Mouse (Mus musculus) layer of hippocampus, adult 9-11 months (tissue): ENCODE results near the gene Rps7.
A peak's percentile ranks its signal among the peaks of the same experiment; 100 is the strongest.

Experiments
- DNase-seq: peaks from one replicate; pipeline ENCODE4 v3.0.0; 2022

Gene Rps7

DNA sequence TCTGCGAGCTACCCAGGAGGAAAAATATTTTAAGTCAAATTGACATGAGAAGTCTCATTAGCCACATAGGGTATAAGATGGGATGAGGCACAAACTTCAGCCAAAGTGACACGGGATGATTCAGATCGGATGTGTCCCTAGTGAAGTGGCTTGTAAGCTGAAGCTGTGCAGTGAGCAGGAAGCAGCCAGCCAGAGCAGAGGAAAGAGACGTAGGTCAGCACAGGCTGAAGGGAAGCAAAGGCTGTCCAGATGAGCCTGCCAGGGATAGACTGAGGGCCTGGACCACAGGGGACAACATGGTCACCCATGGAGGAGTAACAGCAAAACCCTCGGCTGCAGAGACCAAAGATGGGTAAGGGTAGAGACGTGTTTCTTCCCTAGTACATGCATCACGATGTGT lies 21.4 kb downstream of the Rps7 start:
- DNase-seq: no peak

DNA sequence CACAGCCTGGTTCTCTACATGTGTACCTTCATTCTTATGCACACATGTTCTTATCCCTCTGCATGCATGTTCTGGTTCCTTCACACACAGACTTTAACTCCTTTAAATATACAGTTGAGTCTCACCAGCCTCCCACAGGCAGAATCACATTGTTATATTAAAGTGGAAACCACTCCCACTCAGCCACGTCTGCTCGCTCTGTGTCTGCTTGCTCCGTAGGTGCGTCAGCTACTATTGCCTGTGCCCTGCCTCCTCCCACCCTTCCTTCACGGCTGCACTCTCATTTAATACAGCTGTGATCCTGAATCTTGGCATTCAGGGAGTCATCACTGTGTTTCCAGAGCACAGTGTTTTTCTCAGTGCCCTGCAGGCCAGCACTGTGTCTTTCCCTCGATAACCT lies 23.4 kb downstream of the Rps7 start:
- DNase-seq: peak; percentile 63

DNA sequence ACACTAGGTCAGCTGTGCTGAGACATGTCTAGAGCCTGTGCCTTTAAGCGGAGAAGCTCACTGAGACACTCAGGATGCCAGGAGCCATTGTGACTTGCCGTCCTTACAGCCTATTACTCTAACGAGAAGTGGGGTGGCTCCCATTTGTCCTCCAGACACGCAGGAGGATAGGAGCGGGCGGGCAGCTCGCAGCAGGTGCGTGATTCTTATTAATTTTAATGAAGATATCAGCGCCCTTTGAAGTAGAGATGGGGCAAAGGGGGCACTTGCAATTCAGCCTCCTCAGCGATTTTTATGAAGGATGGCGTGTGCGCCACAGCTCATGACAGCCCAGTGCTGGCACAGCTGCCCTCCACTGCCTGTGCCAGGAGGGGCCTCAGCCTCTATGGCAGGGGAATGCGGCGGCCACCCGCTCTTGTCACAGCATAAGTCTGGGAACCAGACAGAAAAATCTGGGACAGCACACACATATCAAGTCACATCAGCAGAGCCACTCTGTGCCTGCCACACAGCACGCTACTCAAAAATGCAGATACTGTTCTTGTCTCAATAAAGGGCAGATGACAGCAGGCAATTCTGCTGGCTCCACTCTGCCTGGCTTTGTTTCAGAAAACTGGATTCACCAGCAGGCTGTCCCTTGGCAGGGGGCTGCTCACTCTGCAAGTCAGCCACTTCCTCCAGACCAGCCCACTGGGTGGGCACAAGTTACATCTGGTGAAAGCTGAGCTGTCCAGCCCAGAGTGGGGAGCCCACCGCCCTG lies 28.0 kb downstream of the Rps7 start:
- DNase-seq: peak; percentile 86

GRCm38 (mm10) chr12:28603494-28603893 lies 32.3 kb downstream of the Rps7 start:
- DNase-seq: no peak

- no peak for DNase-seq
Observed at GRCm38 (mm10) chr12:28602259-28602658, 33.5 kb downstream of the Rps7 start.

- no peak for DNase-seq
Observed at GRCm38 (mm10) chr12:28598526-28598991, 37.2 kb downstream of the Rps7 start.

DNA sequence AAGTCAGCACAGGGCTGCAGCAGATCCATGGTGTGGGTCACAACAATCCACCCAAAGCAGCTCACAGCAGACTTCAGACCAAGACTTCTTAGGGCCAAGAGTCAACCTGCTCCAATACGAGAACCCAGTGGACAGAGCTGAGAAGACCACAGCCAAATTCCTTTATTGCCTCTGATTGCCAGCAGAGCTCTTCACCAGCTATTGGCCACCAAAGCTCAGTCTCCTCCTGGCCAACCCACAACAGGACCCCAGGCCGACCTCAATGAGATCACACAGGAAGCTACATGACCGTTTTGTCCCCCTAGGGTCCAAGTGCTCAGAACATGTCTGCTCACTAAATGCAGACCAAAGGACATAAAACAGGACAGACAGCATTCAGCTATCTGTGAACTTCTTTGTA lies 37.6 kb downstream of the Rps7 start:
- no peak for DNase-seq

DNA sequence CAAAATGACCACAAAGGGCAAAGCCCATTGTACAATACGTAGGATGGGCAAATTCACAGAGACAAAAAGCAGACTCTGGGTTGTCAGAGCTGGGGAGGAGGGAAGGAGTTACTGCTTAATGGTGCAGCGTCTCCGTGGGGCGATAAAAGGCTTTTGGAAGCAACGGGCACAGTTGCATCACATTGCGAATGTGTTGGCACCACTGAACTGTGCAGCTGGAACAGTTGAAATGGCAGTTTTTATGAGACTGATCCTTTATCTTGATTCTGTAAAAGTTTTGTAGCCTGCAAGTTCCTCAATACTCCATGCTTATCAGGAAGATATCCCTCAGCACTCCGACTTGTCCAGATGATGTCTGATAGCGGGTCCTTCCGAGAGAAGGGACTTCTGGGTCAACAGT lies 38.1 kb downstream of the Rps7 start:
- DNase-seq: no peak

- DNase-seq: no peak
Observed at GRCm38 (mm10) chr12:28596851-28597250, 38.9 kb downstream of the Rps7 start.

DNA sequence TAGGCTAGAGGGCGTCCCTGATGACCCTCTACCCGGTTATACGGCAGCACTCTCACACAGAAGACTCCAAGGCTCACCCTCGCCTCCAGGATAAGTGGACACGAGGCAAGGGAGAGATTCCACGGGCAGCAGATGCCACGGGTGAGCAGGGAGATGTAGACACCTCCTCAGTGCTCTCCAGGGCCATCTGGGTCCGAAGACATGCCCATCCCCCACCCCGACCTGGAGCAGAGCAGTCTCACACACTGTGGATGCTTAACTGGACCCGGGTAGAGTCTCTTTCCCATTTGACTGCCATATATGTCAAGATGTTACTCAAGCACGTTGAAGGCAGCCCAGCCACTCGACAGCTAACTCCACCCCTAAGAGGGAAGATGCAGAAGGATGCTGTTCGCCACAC lies 45.3 kb downstream of the Rps7 start:
- DNase-seq: no peak

GRCm38 (mm10) chr12:28589090-28589868 lies 46.5 kb downstream of the Rps7 start:
- peak; percentile 92 for DNase-seq

- DNase-seq: peak; percentile 90
Observed at GRCm38 (mm10) chr12:28587949-28588348, 47.8 kb downstream of the Rps7 start.

DNA sequence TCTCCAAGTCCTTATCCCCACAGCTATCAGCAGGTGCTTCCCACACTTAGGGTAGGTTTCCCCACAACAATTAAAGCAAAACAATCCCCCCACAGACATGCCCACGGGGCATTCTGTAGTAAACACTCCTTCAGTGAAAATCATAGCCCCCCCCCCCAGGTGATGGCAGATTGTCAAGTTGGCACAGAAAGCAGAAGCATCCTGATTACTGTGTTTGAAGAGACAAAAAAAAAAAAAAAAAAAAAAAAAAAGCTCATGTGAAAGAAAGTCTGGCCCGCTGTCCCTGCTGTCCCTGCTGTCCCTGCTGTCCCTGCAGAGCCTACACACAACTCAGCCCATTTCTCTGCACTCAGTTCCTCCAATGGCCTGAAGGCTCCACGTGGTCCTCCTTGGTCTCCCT lies 51.7 kb downstream of the Rps7 start:
- no peak for DNase-seq

- DNase-seq: no peak
Observed at GRCm38 (mm10) chr12:28582423-28582822, 53.3 kb downstream of the Rps7 start, which contains the start of gene Allc. Allc (minus strand) TSS chr12:28582523.
